Mouse (Mus musculus) kidney, postnatal 36 days (tissue): ENCODE measurements around the gene Pfdn4.

Source experiments
- DNase-seq, 2 experiments: peaks; one replicate each; pipeline ENCODE4 v3.0.0; 2021 to 2022; ENCODE audit warnings: mixed read lengths in 2 of 2

Pfdn4 gene

DNA sequence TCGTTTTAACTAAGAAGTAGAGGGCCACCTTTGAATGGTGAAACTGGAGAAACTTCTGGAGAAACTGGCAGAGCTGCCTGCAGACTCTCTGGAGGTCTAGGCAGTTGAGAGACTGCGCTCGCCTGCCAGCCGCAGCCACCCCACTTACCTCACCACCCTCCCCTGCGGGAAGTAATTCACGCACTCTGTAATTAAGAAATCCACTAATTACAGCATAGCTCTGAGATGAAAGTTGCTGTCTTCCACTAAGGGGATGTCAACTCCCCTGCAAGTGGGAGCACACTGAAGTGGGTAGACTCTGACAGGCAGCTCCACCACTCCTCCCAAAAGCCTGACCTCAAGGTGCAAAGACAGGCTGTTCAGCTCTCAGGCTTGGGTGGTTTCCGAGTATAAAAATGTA is 55.9 kb downstream of the Pfdn4 start:
- no peak for DNase-seq

DNA sequence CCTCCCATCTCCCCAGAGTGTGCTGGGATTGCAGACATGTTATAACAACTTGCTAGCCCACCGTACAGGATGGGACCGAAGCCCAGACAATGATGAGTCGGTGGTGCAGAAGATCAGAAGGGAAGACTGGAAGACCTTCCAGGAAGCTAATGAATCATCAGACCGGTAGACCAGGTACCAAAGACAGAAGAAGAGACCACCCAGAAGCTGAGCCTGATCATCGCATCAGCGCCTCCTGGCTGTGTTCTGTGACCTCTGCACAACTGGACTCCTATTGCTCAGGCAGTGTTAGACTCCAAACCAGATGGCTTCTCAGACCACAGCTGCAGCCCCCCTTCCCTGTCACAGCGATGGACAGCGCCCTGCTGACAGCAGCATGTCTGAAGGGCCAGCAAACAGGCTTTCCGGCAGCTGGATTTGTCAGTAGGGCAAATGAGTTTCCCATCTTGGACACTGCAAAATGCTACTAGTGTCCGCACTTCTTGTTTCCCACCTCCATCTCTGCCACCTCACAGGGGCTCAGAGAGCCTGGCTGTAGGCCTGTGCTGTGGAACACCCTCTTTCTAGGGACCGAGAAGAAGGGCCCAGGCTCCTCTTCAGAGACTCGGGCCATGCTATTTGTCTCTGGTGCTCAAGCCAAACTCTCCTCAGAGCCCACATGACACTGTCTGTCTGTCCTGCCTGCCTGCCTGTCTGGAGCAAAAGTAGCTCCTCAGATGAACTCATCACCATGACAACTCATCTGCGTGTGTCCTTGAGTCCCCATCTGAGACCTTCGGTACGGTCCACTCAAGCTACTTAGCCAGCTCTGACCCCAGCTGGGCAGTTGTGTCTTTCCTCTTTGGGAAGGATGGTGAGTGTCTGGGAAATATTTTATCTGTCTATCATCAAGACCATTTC is 68.0 kb downstream of the Pfdn4 start:
- DNase-seq = no peak

DNA sequence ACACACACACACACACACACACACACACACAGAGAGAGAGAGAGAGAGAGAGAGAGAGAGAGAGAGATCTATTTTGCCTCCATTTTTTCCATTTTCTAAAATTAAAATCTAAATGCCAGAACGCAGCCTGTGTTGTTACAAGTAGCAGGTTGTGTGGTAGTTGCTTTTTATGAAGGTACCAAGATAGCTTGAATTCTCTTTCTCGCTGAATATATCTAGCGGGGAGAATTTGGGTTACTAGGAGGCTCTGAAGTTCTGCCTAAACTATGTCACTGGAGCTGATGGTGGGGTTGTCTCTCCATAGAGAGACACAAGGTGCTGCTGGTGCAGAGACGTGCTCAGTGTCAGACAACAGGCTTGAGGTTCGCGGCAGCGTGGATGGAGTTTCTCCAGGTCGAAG is 68.8 kb downstream of the Pfdn4 start:
- DNase-seq = no peak
